Mouse (Mus musculus): ENCODE data around the gene Plin3. TPM values are rescaled to one million over a fixed set of nuclear protein-coding genes. Genes with fewer than 3 reads are reported as not detected.

The Plin3 gene
- total and polyA plus RNA-seq, 2 experiments = 21.5 to 23.0 TPM

DNA sequence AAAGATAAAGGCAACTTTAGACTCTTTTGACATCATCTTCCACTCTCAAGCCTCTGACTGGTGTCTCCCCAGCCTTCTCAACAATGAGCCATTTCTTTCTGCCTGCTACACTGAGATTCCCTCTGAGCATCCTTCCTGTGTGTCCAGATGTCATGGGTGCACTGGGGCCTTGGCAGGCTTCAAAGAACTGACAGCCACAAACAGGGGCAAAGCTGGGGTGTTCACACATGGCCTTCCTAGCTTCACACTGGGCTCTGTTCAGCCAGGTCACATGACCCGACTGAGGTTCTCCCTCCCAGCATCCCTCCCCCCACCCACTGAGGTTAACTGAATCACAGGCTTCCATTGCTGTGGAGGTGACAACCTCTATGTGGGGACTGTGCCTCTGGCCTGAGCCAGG, 3.5 kb upstream of the Plin3 start:
- no peak overlapping the region for H3K27ac ChIP-seq (replicated peaks; ENCODE audit: insufficient read depth, low read depth, low read length)
- 60% methylated on average over 1 of the region's 1 CpGs for WGBS
- peaks cover 3% of the 10 kb centered on the region; the same call in 1 of the 2 replicates for H3K4me1 ChIP-seq (ENCODE audit: control insufficient read depth, insufficient read depth, low read length)
- H3K9ac ChIP-seq (ENCODE audit: low read depth, low read length) = no peak overlapping the region
- DNase-seq (ENCODE audit: extremely low read depth, low read depth, low spot score) = no peak
- H3K27me3 ChIP-seq (ENCODE audit: control insufficient read depth, insufficient read depth, low read length) = no peaks in the 10 kb centered on the region
- H3K4me3 ChIP-seq (ENCODE audit: insufficient read depth, low read depth, low read length) = no peak overlapping the region
- H3K79me2 ChIP-seq (ENCODE audit: control insufficient read depth, insufficient read depth, low read length) = no peaks in the 10 kb centered on the region
- no peaks in the 10 kb centered on the region for H3K36me3 ChIP-seq (ENCODE audit: control insufficient read depth, insufficient read depth, low read length)
- TF ChIP-seq POLR2A (IDR thresholded peaks at IDR 0.05; ENCODE audit: extremely low read depth, insufficient read depth, low read length) = no peak
- no peak for TF ChIP-seq CTCF (IDR thresholded peaks at IDR 0.05; ENCODE audit: low read depth, low read length)

DNA sequence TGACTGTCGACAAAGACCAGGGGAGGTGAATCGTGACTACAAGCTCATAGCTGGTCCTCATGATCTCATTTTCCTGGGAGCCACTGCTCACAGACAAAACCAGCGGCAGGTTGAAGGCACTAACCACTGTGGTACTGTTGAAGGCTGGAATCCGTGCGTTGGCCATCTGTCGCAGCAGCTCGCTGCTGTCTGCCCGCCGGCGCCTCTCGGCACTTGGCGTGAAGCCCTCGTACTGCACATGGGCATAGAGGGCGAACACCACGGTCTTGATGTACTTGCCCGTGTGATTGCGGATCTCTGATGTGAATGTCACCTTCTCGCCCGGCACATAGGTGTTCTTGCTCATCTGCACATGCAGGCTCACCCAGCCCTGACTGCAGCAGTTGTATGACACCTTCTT, 1.6 kb upstream of the Plin3 start:
- TF ChIP-seq CTCF (IDR thresholded peaks at IDR 0.05; ENCODE audit: low read depth, low read length) (no peak), POLR2A (IDR thresholded peaks at IDR 0.05; ENCODE audit: extremely low read depth, insufficient read depth, low read length) (no peak)
- 95% methylated on average over 19 of the region's 19 CpGs for WGBS
- Histone ChIP-seq H3K36me3 (ENCODE audit: control insufficient read depth, insufficient read depth, low read length) (no peaks in the 10 kb centered on the region), H3K4me1 (ENCODE audit: control insufficient read depth, insufficient read depth, low read length) (peaks cover 3% of the 10 kb centered on the region; the same call in 1 of the 2 replicates), H3K9ac (ENCODE audit: low read depth, low read length) (no peak overlapping the region), H3K79me2 (ENCODE audit: control insufficient read depth, insufficient read depth, low read length) (no peaks in the 10 kb centered on the region), H3K4me3 (ENCODE audit: insufficient read depth, low read depth, low read length) (no peak overlapping the region), H3K27ac (replicated peaks; ENCODE audit: insufficient read depth, low read depth, low read length) (no peak overlapping the region), H3K27me3 (ENCODE audit: control insufficient read depth, insufficient read depth, low read length) (no peaks in the 10 kb centered on the region)
- DNase-seq (ENCODE audit: extremely low read depth, low read depth, low spot score) = no peak

DNA sequence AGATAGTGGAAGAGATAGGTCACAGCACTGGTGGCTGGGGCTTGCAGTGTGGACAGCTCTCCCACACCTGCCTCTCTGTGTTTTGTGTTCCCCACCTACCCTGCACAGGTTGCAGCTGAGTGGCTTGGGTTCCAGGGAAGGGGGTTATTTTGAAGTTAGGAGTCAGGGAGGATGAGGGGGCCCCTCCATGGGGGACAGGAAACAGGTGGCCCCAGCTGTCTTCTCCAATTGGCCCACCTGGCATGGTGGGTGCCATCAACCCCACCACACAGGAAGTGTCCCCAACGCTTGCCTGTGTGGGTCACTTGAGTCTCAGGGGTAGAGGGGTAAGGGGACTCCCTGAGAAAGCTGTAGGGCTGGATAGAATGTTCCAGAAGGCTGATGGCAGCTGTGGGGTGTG, 618 bp upstream of the Plin3 start:
- WGBS = 89% methylated on average over 1 of the region's 1 CpGs
- H3K4me3 ChIP-seq (ENCODE audit: insufficient read depth, low read depth, low read length) = no peak overlapping the region
- no peak overlapping the region for H3K9ac ChIP-seq (ENCODE audit: low read depth, low read length)
- H3K36me3 ChIP-seq (ENCODE audit: control insufficient read depth, insufficient read depth, low read length) = no peaks in the 10 kb centered on the region
- no peak for DNase-seq (ENCODE audit: extremely low read depth, low read depth, low spot score)
- H3K27ac ChIP-seq (replicated peaks; ENCODE audit: insufficient read depth, low read depth, low read length) = no peak overlapping the region
- H3K79me2 ChIP-seq (ENCODE audit: control insufficient read depth, insufficient read depth, low read length) = no peaks in the 10 kb centered on the region
- H3K27me3 ChIP-seq (ENCODE audit: control insufficient read depth, insufficient read depth, low read length) = no peaks in the 10 kb centered on the region
- no peak for TF ChIP-seq CTCF (IDR thresholded peaks at IDR 0.05; ENCODE audit: low read depth, low read length)
- no peak for TF ChIP-seq POLR2A (IDR thresholded peaks at IDR 0.05; ENCODE audit: extremely low read depth, insufficient read depth, low read length)
- peaks cover 10% of the 10 kb centered on the region for H3K4me1 ChIP-seq (ENCODE audit: control insufficient read depth, insufficient read depth, low read length)

DNA sequence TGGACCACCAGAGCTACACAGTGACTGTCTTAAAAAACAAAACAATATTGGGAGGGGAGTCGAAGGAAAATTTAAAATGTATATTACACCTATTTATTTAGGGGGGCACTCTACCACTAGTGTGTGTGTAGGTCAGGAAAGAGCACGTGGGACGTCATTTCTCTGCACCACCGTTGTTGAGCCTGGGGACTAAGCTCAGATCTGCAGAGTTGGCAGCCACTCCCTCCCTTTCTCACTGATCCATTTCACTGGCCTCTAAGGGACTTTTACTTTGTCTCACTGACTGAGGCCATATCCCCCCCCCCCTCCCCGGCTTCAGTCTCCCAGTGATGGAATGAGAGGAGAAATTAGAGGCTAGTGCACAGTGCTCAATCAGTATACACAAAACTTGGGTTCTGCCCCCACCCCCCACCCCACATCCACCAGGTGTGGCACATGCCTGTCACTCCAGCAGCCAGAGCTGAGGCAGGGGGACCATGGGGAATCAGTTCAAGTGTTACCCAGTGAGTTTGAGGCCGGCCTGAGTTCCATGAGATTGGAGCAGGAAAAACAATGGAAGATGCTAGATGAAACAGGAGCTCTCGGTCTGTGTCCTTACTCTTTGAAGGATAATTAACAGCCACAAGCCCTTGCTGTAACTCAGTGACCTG, 722 bp downstream of the Plin3 start:
- Histone ChIP-seq H3K79me2 (ENCODE audit: control insufficient read depth, insufficient read depth, low read length) (no peaks in the 10 kb centered on the region; the same call in 1 of the 2 replicates), H3K4me1 (ENCODE audit: control insufficient read depth, insufficient read depth, low read length) (peaks cover 13% of the 10 kb centered on the region), H3K27ac (replicated peaks; ENCODE audit: insufficient read depth, low read depth, low read length) (no peak overlapping the region), H3K36me3 (ENCODE audit: control insufficient read depth, insufficient read depth, low read length) (no peaks in the 10 kb centered on the region; the same call in 1 of the 2 replicates), H3K4me3 (ENCODE audit: insufficient read depth, low read depth, low read length) (no peak overlapping the region), H3K27me3 (ENCODE audit: control insufficient read depth, insufficient read depth, low read length) (no peaks in the 10 kb centered on the region), H3K9ac (ENCODE audit: low read depth, low read length) (no peak overlapping the region)
- DNase-seq (ENCODE audit: extremely low read depth, low read depth, low spot score) = no peak
- 91% methylated on average over 7 of the region's 7 CpGs for WGBS
- no peak for TF ChIP-seq POLR2A (IDR thresholded peaks at IDR 0.05; ENCODE audit: extremely low read depth, insufficient read depth, low read length)
- no peak for TF ChIP-seq CTCF (IDR thresholded peaks at IDR 0.05; ENCODE audit: low read depth, low read length)

DNA sequence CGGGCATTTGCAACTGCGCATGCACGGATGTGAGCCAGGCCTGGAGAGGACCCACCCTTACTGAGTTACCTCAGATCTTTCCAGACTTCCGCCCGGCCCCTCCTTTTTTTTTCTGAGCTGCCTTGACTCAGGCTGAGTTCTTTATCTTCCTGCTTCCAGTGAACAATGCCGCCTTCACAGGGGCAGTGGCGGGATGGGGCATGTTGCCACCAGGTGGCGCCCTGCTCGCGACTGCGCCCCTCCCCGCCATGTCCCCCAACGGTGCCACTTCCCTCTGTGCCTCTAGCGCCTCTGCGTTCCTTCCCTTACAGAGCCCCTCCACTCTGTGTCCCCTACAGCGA, 1.5 kb downstream of the Plin3 start:
- 3% methylated on average over 16 of the region's 16 CpGs for WGBS
- DNase-seq (ENCODE audit: extremely low read depth, low read depth, low spot score) = peak; percentile 69
- peaks cover 3% of the 10 kb centered on the region; the same call in 1 of the 2 replicates for H3K36me3 ChIP-seq (ENCODE audit: control insufficient read depth, insufficient read depth, low read length)
- H3K4me1 ChIP-seq (ENCODE audit: control insufficient read depth, insufficient read depth, low read length) = peaks cover 13% of the 10 kb centered on the region
- no peaks in the 10 kb centered on the region; the same call in 1 of the 2 replicates for H3K79me2 ChIP-seq (ENCODE audit: control insufficient read depth, insufficient read depth, low read length)
- TF ChIP-seq POLR2A (IDR thresholded peaks at IDR 0.05; ENCODE audit: extremely low read depth, insufficient read depth, low read length) (no peak), CTCF (IDR thresholded peaks at IDR 0.05; ENCODE audit: low read depth, low read length) (peak; percentile 88)
- H3K27me3 ChIP-seq (ENCODE audit: control insufficient read depth, insufficient read depth, low read length) = no peaks in the 10 kb centered on the region
- peak overlapping the region; percentile 73 for H3K27ac ChIP-seq (replicated peaks; ENCODE audit: insufficient read depth, low read depth, low read length)
- H3K4me3 ChIP-seq (ENCODE audit: insufficient read depth, low read depth, low read length) = peak overlapping the region; percentile 22
- peak overlapping the region; percentile 59 for H3K9ac ChIP-seq (ENCODE audit: low read depth, low read length)
